Mouse (Mus musculus): ENCODE measurements at regions not wholly inside any gene's neighbourhood (a gene's known extent, or its start where the extent isn't known, plus 50 kb on each side); places are given as distances from the start of the nearest gene placed in this dataset.

DNA sequence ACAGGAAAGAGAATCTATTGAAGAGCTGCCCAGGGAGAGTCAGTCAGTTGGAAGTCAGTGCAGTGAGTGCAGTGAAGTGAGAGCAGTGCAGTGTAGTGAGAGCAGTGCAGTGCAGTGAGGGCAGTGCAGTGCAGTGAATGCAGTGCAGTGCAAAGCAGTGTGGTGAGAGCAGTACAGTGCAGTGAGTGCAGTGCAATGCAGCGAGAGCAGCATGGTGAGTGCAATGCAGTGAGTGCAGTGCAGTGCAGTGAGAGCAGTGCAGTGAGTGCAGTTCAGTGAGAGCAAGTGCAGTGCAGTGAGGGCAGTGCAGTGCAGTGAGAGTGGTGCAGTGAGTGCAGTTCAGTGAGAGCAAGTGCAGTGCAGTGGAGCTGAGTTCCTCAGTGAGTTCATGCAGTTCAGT, 288.2 kb downstream of the Adra2a start:
- TF ChIP-seq POLR2A (IDR thresholded peaks at IDR 0.05; ENCODE audit: extremely low read depth, insufficient read depth, low read length) = no peak
- TF ChIP-seq CTCF (IDR thresholded peaks at IDR 0.05; ENCODE audit: low read depth, low read length) = no peak

Data from liver, adult 2 months (tissue).